Mouse (Mus musculus): Measurements from ENCODE around the gene Galnt10. TPM values are rescaled to one million over a fixed set of nuclear protein-coding genes. Genes with fewer than 3 reads are reported as not detected.

The Galnt10 gene
- polyA plus RNA-seq, 1 experiment from 2014 or later, result 13.3 TPM

- no peak overlapping the region for H3K4me3 ChIP-seq (replicated peaks; ENCODE audit: low read length)
- no peak overlapping the region for H3K4me2 ChIP-seq (ENCODE audit: low read length)
- H3K36me3 ChIP-seq (ENCODE audit: control insufficient read depth, insufficient read depth), result no peaks in the 10 kb centered on the region
- no peaks in the 10 kb centered on the region for H3K27me3 ChIP-seq (replicated peaks; ENCODE audit: control insufficient read depth, insufficient read depth, low read length)
- H3K27ac ChIP-seq (ENCODE audit: low read length), result no peak overlapping the region
- 91% methylated on average over 19 of the region's 19 CpGs for WGBS
- ATAC-seq, result no peak
- H3K9me3 ChIP-seq (ENCODE audit: control insufficient read depth, low read length), result no peaks in the 10 kb centered on the region
- peaks cover 8% of the 10 kb centered on the region; the same call in 1 of the 2 replicates for H3K4me1 ChIP-seq (replicated peaks; ENCODE audit: control insufficient read depth, insufficient read depth, low read length)
- no peak overlapping the region for H3K9ac ChIP-seq (replicated peaks; ENCODE audit: low read depth, low read length)
These were observed 16.4 kb downstream of the Galnt10 start for GRCm38 (mm10) chr11:57661492-57662229.

GRCm38 (mm10) chr11:57662231-57662630 is 17.0 kb downstream of the Galnt10 start:
- Histone ChIP-seq H3K9me3 (ENCODE audit: control insufficient read depth, low read length) (no peaks in the 10 kb centered on the region), H3K27me3 (replicated peaks; ENCODE audit: control insufficient read depth, insufficient read depth, low read length) (no peaks in the 10 kb centered on the region), H3K9ac (replicated peaks; ENCODE audit: low read depth, low read length) (no peak overlapping the region), H3K27ac (ENCODE audit: low read length) (no peak overlapping the region), H3K4me1 (replicated peaks; ENCODE audit: control insufficient read depth, insufficient read depth, low read length) (peaks cover 2% of the 10 kb centered on the region; the same call in 1 of the 2 replicates), H3K4me2 (ENCODE audit: low read length) (no peak overlapping the region), H3K36me3 (ENCODE audit: control insufficient read depth, insufficient read depth) (no peaks in the 10 kb centered on the region), H3K4me3 (replicated peaks; ENCODE audit: low read length) (no peak overlapping the region)
- 71% methylated on average over 4 of the region's 4 CpGs for WGBS
- ATAC-seq, result no peak

DNA sequence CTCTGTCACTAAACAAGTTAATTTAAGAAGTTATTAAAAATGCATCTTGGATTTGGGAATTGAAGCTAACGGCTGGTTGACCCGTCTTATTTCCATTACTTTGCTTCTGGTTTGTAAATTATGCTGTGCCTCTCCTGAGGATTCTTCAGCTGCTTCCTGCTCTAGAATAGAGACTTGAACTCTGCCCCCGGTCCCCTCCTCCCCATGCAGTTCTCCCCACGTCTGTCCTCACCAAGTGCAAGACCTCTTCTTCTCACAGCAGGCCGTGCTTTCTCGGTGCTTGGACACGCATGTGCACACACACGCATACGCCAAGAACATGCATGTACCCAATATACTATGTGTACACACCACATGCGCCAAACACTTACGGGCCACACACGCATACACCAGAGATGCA is 18.0 kb downstream of the Galnt10 start:
- Histone ChIP-seq H3K4me1 (replicated peaks; ENCODE audit: control insufficient read depth, insufficient read depth, low read length) (0 out of 2 replicates have a peak, but pooled peaks cover 2% of the 10 kb centered on the region), H3K4me3 (replicated peaks; ENCODE audit: low read length) (no peak overlapping the region), H3K27me3 (replicated peaks; ENCODE audit: control insufficient read depth, insufficient read depth, low read length) (no peaks in the 10 kb centered on the region), H3K9ac (replicated peaks; ENCODE audit: low read depth, low read length) (no peak overlapping the region), H3K36me3 (ENCODE audit: control insufficient read depth, insufficient read depth) (no peaks in the 10 kb centered on the region), H3K9me3 (ENCODE audit: control insufficient read depth, low read length) (no peaks in the 10 kb centered on the region), H3K4me2 (ENCODE audit: low read length) (no peak overlapping the region), H3K27ac (ENCODE audit: low read length) (no peak overlapping the region)
- WGBS, result 81% methylated on average over 12 of the region's 12 CpGs
- ATAC-seq, result no peak

GRCm38 (mm10) chr11:57664741-57665140 is 19.5 kb downstream of the Galnt10 start:
- no peak overlapping the region for H3K4me2 ChIP-seq (ENCODE audit: low read length)
- H3K36me3 ChIP-seq (ENCODE audit: control insufficient read depth, insufficient read depth), result no peaks in the 10 kb centered on the region
- no peak overlapping the region for H3K27ac ChIP-seq (ENCODE audit: low read length)
- H3K27me3 ChIP-seq (replicated peaks; ENCODE audit: control insufficient read depth, insufficient read depth, low read length), result no peaks in the 10 kb centered on the region
- 89% methylated on average over 5 of the region's 5 CpGs for WGBS
- H3K9ac ChIP-seq (replicated peaks; ENCODE audit: low read depth, low read length), result no peak overlapping the region
- H3K4me1 ChIP-seq (replicated peaks; ENCODE audit: control insufficient read depth, insufficient read depth, low read length), result 0 out of 2 replicates have a peak, but pooled peaks cover 2% of the 10 kb centered on the region
- ATAC-seq, result no peak
- H3K4me3 ChIP-seq (replicated peaks; ENCODE audit: low read length), result no peak overlapping the region
- H3K9me3 ChIP-seq (ENCODE audit: control insufficient read depth, low read length), result no peaks in the 10 kb centered on the region

DNA sequence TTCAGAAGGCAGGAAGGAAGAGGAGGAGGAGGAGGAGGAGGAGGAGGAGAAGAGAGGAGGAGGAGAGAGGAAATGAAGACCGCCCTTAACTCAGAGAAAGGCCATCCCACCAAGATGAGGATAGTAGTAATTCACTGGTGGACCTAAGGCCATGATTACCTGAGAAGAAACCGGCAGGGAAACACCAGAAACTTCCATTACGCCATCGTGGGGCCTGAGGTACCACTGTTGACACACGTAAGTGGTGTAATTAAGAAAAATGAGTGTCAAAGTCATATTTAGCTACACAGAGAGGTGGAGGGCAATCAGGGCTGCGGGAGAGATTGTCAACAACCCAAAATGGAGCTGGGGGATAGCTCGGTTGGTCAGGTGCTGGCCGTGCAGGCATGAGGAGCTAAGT is 23.0 kb downstream of the Galnt10 start:
- H3K9me3 ChIP-seq (ENCODE audit: control insufficient read depth, low read length), result no peaks in the 10 kb centered on the region
- no peak overlapping the region for H3K27ac ChIP-seq (ENCODE audit: low read length)
- H3K27me3 ChIP-seq (replicated peaks; ENCODE audit: control insufficient read depth, insufficient read depth, low read length), result no peaks in the 10 kb centered on the region
- H3K4me2 ChIP-seq (ENCODE audit: low read length), result no peak overlapping the region
- no peak for ATAC-seq
- H3K4me3 ChIP-seq (replicated peaks; ENCODE audit: low read length), result no peak overlapping the region
- no peaks in the 10 kb centered on the region for H3K36me3 ChIP-seq (ENCODE audit: control insufficient read depth, insufficient read depth)
- WGBS, result 93% methylated on average over 8 of the region's 8 CpGs
- no peak overlapping the region for H3K9ac ChIP-seq (replicated peaks; ENCODE audit: low read depth, low read length)
- H3K4me1 ChIP-seq (replicated peaks; ENCODE audit: control insufficient read depth, insufficient read depth, low read length), result no peaks in the 10 kb centered on the region

DNA sequence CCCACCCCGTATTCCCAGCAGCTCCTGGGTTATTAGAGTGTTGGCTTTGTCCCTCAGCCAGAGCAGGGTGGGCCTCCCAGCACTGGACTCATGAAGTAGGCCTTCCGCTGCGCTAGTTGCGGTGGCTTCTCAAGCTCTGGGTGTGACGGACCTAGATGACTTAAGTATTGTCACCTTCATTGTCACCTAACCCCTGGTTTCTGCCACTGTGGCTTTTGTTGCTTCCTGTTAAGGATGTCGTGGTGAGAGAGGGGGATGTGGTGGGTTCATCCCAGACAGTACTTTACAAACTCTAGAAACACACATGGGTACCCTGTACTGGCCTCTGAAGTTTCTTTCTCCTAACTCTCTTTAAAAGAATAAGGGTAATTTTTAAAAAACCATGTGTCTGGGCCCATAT is 24.3 kb downstream of the Galnt10 start:
- no peak overlapping the region for H3K27ac ChIP-seq (ENCODE audit: low read length)
- no peaks in the 10 kb centered on the region for H3K4me1 ChIP-seq (replicated peaks; ENCODE audit: control insufficient read depth, insufficient read depth, low read length)
- no peak overlapping the region for H3K9ac ChIP-seq (replicated peaks; ENCODE audit: low read depth, low read length)
- 75% methylated on average over 6 of the region's 6 CpGs for WGBS
- ATAC-seq, result no peak
- no peaks in the 10 kb centered on the region for H3K36me3 ChIP-seq (ENCODE audit: control insufficient read depth, insufficient read depth)
- H3K27me3 ChIP-seq (replicated peaks; ENCODE audit: control insufficient read depth, insufficient read depth, low read length), result no peaks in the 10 kb centered on the region
- H3K4me2 ChIP-seq (ENCODE audit: low read length), result no peak overlapping the region
- no peaks in the 10 kb centered on the region for H3K9me3 ChIP-seq (ENCODE audit: control insufficient read depth, low read length)
- H3K4me3 ChIP-seq (replicated peaks; ENCODE audit: low read length), result no peak overlapping the region

GRCm38 (mm10) chr11:57671120-57671697 is 26.0 kb downstream of the Galnt10 start:
- no peaks in the 10 kb centered on the region for H3K36me3 ChIP-seq (ENCODE audit: control insufficient read depth, insufficient read depth)
- H3K4me2 ChIP-seq (ENCODE audit: low read length), result no peak overlapping the region
- ATAC-seq, result no peak
- no peak overlapping the region for H3K9ac ChIP-seq (replicated peaks; ENCODE audit: low read depth, low read length)
- no peaks in the 10 kb centered on the region for H3K9me3 ChIP-seq (ENCODE audit: control insufficient read depth, low read length)
- H3K27ac ChIP-seq (ENCODE audit: low read length), result no peak overlapping the region
- H3K4me3 ChIP-seq (replicated peaks; ENCODE audit: low read length), result no peak overlapping the region
- H3K4me1 ChIP-seq (replicated peaks; ENCODE audit: control insufficient read depth, insufficient read depth, low read length), result no peaks in the 10 kb centered on the region; the same call in 1 of the 2 replicates
- H3K27me3 ChIP-seq (replicated peaks; ENCODE audit: control insufficient read depth, insufficient read depth, low read length), result no peaks in the 10 kb centered on the region
- WGBS, result 23% methylated on average over 5 of the region's 5 CpGs

DNA sequence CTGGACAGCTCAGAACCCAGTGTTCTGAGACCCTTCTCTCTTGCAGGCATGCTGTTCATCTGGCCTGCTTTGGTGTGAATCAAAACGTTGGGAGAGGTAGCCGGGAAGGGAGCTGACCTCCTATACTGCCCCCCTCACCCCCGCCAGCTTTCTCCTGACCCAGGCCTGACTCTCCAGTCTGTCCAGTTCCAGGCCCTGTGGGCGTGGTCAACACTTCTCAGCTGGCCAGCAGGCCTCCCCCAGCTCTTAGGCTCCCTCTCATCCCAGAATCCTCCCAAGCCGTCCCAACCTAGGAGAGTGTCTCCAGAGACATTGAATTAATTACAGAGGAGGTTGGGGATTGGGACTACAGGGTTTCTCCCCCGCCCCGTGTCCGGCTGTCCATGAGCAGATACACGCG is 26.6 kb downstream of the Galnt10 start:
- Histone ChIP-seq H3K9ac (replicated peaks; ENCODE audit: low read depth, low read length) (no peak overlapping the region), H3K27me3 (replicated peaks; ENCODE audit: control insufficient read depth, insufficient read depth, low read length) (no peaks in the 10 kb centered on the region), H3K36me3 (ENCODE audit: control insufficient read depth, insufficient read depth) (no peaks in the 10 kb centered on the region), H3K4me1 (replicated peaks; ENCODE audit: control insufficient read depth, insufficient read depth, low read length) (no peaks in the 10 kb centered on the region; the same call in 1 of the 2 replicates), H3K4me3 (replicated peaks; ENCODE audit: low read length) (no peak overlapping the region), H3K9me3 (ENCODE audit: control insufficient read depth, low read length) (no peaks in the 10 kb centered on the region), H3K27ac (ENCODE audit: low read length) (no peak overlapping the region), H3K4me2 (ENCODE audit: low read length) (no peak overlapping the region)
- no peak for ATAC-seq
- 66% methylated on average over 10 of the region's 10 CpGs for WGBS

DNA sequence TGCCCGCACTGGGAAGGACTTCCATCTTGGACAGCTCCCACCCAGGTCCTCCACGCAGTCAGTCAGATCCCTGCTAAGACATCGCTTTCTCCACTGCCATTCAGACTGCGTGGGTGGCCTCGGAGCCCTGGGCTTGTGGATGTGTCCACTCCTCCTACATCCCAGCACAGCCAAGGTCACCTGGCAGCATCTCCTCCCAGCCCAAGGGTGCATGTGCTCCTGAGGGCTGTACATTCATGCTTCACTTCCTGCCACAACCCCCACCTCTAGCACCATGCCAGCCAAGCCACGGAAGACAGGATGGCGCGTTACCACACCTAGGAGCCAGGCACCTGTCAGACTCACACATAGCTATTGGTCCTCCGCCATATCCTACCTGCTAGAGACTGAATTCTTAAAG is 27.8 kb downstream of the Galnt10 start:
- 86% methylated on average over 9 of the region's 9 CpGs for whole genome bisulfite sequencing
- Histone ChIP-seq H3K27me3 (replicated peaks; ENCODE audit: control insufficient read depth, insufficient read depth, low read length) (no peaks in the 10 kb centered on the region), H3K9me3 (ENCODE audit: control insufficient read depth, low read length) (no peaks in the 10 kb centered on the region), H3K4me3 (replicated peaks; ENCODE audit: low read length) (no peak overlapping the region), H3K4me2 (ENCODE audit: low read length) (no peak overlapping the region), H3K36me3 (ENCODE audit: control insufficient read depth, insufficient read depth) (no peaks in the 10 kb centered on the region), H3K4me1 (replicated peaks; ENCODE audit: control insufficient read depth, insufficient read depth, low read length) (no peaks in the 10 kb centered on the region; the same call in none of the 2 replicates), H3K9ac (replicated peaks; ENCODE audit: low read depth, low read length) (no peak overlapping the region), H3K27ac (ENCODE audit: low read length) (no peak overlapping the region)
- no peak for ATAC-seq
